Mouse (Mus musculus): Measurements from ENCODE around the gene Clpsl2. TPM values are rescaled to one million over a fixed set of nuclear protein-coding genes. Genes with fewer than 3 reads are reported as not detected.

Clpsl2 gene
- polyA plus RNA-seq, 1 experiment from 2014 or later = not detected

GRCm38 (mm10) chr17:28511616-28512541, 37.3 kb upstream of the Clpsl2 start:
- Histone ChIP-seq H3K9me3 (replicated peaks; ENCODE audit: control insufficient read depth, low read length) (no peaks in the 10 kb centered on the region), H3K4me1 (ENCODE audit: control insufficient read depth, low read depth, low read length) (peaks cover 36% of the 10 kb centered on the region), H3K9ac (ENCODE audit: low read depth, low read length) (0 out of 2 replicates have a peak overlapping the region, but pooled peaks have one; percentile 1), H3K36me3 (ENCODE audit: control insufficient read depth, insufficient read depth) (no peaks in the 10 kb centered on the region), H3K4me3 (ENCODE audit: low read depth, low read length) (no peak overlapping the region), H3K4me2 (ENCODE audit: low read depth, low read length) (no peak overlapping the region), H3K27me3 (ENCODE audit: control insufficient read depth, insufficient read depth, low read depth, low read length) (no peaks in the 10 kb centered on the region), H3K27ac (ENCODE audit: low read length) (peak overlapping the region; percentile 64)
- no peak for ATAC-seq (ENCODE audit: low read depth)
- WGBS (ENCODE audit: insufficient replicate concordance) = 17% methylated on average over 9 of the region's 9 CpGs

GRCm38 (mm10) chr17:28512696-28513095, 36.5 kb upstream of the Clpsl2 start:
- Histone ChIP-seq H3K4me2 (ENCODE audit: low read depth, low read length) (no peak overlapping the region), H3K4me3 (ENCODE audit: low read depth, low read length) (no peak overlapping the region), H3K27me3 (ENCODE audit: control insufficient read depth, insufficient read depth, low read depth, low read length) (peaks cover 4% of the 10 kb centered on the region), H3K27ac (ENCODE audit: low read length) (peak overlapping the region; percentile 64), H3K9me3 (replicated peaks; ENCODE audit: control insufficient read depth, low read length) (no peaks in the 10 kb centered on the region), H3K4me1 (ENCODE audit: control insufficient read depth, low read depth, low read length) (peaks cover 40% of the 10 kb centered on the region), H3K9ac (ENCODE audit: low read depth, low read length) (0 out of 2 replicates have a peak overlapping the region, but pooled peaks have one; percentile 1), H3K36me3 (ENCODE audit: control insufficient read depth, insufficient read depth) (no peaks in the 10 kb centered on the region)
- WGBS (ENCODE audit: insufficient replicate concordance) = 50% methylated on average over 6 of the region's 6 CpGs
- peak; percentile 83 for ATAC-seq (ENCODE audit: low read depth)

- Histone ChIP-seq H3K27ac (ENCODE audit: low read length) (peak overlapping the region; percentile 64), H3K4me1 (ENCODE audit: control insufficient read depth, low read depth, low read length) (peaks cover 40% of the 10 kb centered on the region), H3K9me3 (replicated peaks; ENCODE audit: control insufficient read depth, low read length) (no peaks in the 10 kb centered on the region), H3K4me2 (ENCODE audit: low read depth, low read length) (no peak overlapping the region), H3K4me3 (ENCODE audit: low read depth, low read length) (no peak overlapping the region), H3K27me3 (ENCODE audit: control insufficient read depth, insufficient read depth, low read depth, low read length) (peaks cover 9% of the 10 kb centered on the region), H3K36me3 (ENCODE audit: control insufficient read depth, insufficient read depth) (no peaks in the 10 kb centered on the region), H3K9ac (ENCODE audit: low read depth, low read length) (no peak overlapping the region)
- ATAC-seq (ENCODE audit: low read depth) = no peak
- WGBS (ENCODE audit: insufficient replicate concordance) = 34% methylated on average over 1 of the region's 1 CpGs
Measured at GRCm38 (mm10) chr17:28513337-28513736, 35.9 kb upstream of the Clpsl2 start.

- no peak overlapping the region for H3K4me3 ChIP-seq (ENCODE audit: low read depth, low read length)
- WGBS (ENCODE audit: insufficient replicate concordance) = 23% methylated on average over 7 of the region's 7 CpGs
- no peaks in the 10 kb centered on the region for H3K36me3 ChIP-seq (ENCODE audit: control insufficient read depth, insufficient read depth)
- H3K4me2 ChIP-seq (ENCODE audit: low read depth, low read length) = no peak overlapping the region
- peaks cover 11% of the 10 kb centered on the region for H3K27me3 ChIP-seq (ENCODE audit: control insufficient read depth, insufficient read depth, low read depth, low read length)
- H3K9ac ChIP-seq (ENCODE audit: low read depth, low read length) = no peak overlapping the region
- no peak for ATAC-seq (ENCODE audit: low read depth)
- H3K9me3 ChIP-seq (replicated peaks; ENCODE audit: control insufficient read depth, low read length) = no peaks in the 10 kb centered on the region
- H3K4me1 ChIP-seq (ENCODE audit: control insufficient read depth, low read depth, low read length) = peaks cover 41% of the 10 kb centered on the region
- peak overlapping the region; percentile 64 for H3K27ac ChIP-seq (ENCODE audit: low read length)
Measured at GRCm38 (mm10) chr17:28513844-28514243, 35.4 kb upstream of the Clpsl2 start.

- no peak overlapping the region for H3K4me2 ChIP-seq (ENCODE audit: low read depth, low read length)
- H3K27me3 ChIP-seq (ENCODE audit: control insufficient read depth, insufficient read depth, low read depth, low read length) = peaks cover 11% of the 10 kb centered on the region
- H3K9ac ChIP-seq (ENCODE audit: low read depth, low read length) = no peak overlapping the region
- ATAC-seq (ENCODE audit: low read depth) = no peak
- no peak overlapping the region for H3K27ac ChIP-seq (ENCODE audit: low read length)
- no peaks in the 10 kb centered on the region for H3K36me3 ChIP-seq (ENCODE audit: control insufficient read depth, insufficient read depth)
- H3K9me3 ChIP-seq (replicated peaks; ENCODE audit: control insufficient read depth, low read length) = no peaks in the 10 kb centered on the region
- no peak overlapping the region for H3K4me3 ChIP-seq (ENCODE audit: low read depth, low read length)
- H3K4me1 ChIP-seq (ENCODE audit: control insufficient read depth, low read depth, low read length) = peaks cover 47% of the 10 kb centered on the region
- WGBS (ENCODE audit: insufficient replicate concordance) = 52% methylated on average over 5 of the region's 5 CpGs
Measured at GRCm38 (mm10) chr17:28514555-28514954, 34.7 kb upstream of the Clpsl2 start.

- no peaks in the 10 kb centered on the region for H3K36me3 ChIP-seq (ENCODE audit: control insufficient read depth, insufficient read depth)
- no peak overlapping the region for H3K27ac ChIP-seq (ENCODE audit: low read length)
- WGBS (ENCODE audit: insufficient replicate concordance) = 37% methylated on average over 10 of the region's 10 CpGs
- no peak overlapping the region for H3K9ac ChIP-seq (ENCODE audit: low read depth, low read length)
- H3K4me2 ChIP-seq (ENCODE audit: low read depth, low read length) = no peak overlapping the region
- H3K4me1 ChIP-seq (ENCODE audit: control insufficient read depth, low read depth, low read length) = peaks cover 46% of the 10 kb centered on the region
- H3K4me3 ChIP-seq (ENCODE audit: low read depth, low read length) = no peak overlapping the region
- ATAC-seq (ENCODE audit: low read depth) = no peak
- H3K27me3 ChIP-seq (ENCODE audit: control insufficient read depth, insufficient read depth, low read depth, low read length) = peaks cover 11% of the 10 kb centered on the region
- H3K9me3 ChIP-seq (replicated peaks; ENCODE audit: control insufficient read depth, low read length) = no peaks in the 10 kb centered on the region
Measured at GRCm38 (mm10) chr17:28515431-28516341, 33.5 kb upstream of the Clpsl2 start.

- Histone ChIP-seq H3K4me1 (ENCODE audit: control insufficient read depth, low read depth, low read length) (peaks cover 41% of the 10 kb centered on the region), H3K4me3 (ENCODE audit: low read depth, low read length) (no peak overlapping the region), H3K9ac (ENCODE audit: low read depth, low read length) (no peak overlapping the region), H3K9me3 (replicated peaks; ENCODE audit: control insufficient read depth, low read length) (no peaks in the 10 kb centered on the region), H3K27me3 (ENCODE audit: control insufficient read depth, insufficient read depth, low read depth, low read length) (peaks cover 13% of the 10 kb centered on the region), H3K27ac (ENCODE audit: low read length) (no peak overlapping the region), H3K4me2 (ENCODE audit: low read depth, low read length) (no peak overlapping the region), H3K36me3 (ENCODE audit: control insufficient read depth, insufficient read depth) (no peaks in the 10 kb centered on the region)
- WGBS (ENCODE audit: insufficient replicate concordance) = 30% methylated on average over 4 of the region's 4 CpGs
- no peak for ATAC-seq (ENCODE audit: low read depth)
Measured at GRCm38 (mm10) chr17:28516881-28517280, 32.3 kb upstream of the Clpsl2 start.

GRCm38 (mm10) chr17:28517441-28517955, 31.7 kb upstream of the Clpsl2 start, which contains the start of gene Fkbp5:
Fkbp5 (minus strand) TSS chr17:28517527.
- no peak for ATAC-seq (ENCODE audit: low read depth)
- 14% methylated on average over 16 of the region's 16 CpGs for WGBS (ENCODE audit: insufficient replicate concordance)
- H3K4me3 ChIP-seq (ENCODE audit: low read depth, low read length) = peak within 1 kb of the TSS; percentile 54
- no peaks in the 10 kb centered on the region for H3K36me3 ChIP-seq (ENCODE audit: control insufficient read depth, insufficient read depth)
- peak within 1 kb of the TSS; percentile 80 for H3K27ac ChIP-seq (ENCODE audit: low read length)
- H3K27me3 ChIP-seq (ENCODE audit: control insufficient read depth, insufficient read depth, low read depth, low read length) = peaks cover 19% of the 10 kb centered on the region
- H3K9ac ChIP-seq (ENCODE audit: low read depth, low read length) = peak within 1 kb of the TSS; percentile 61
- H3K4me2 ChIP-seq (ENCODE audit: low read depth, low read length) = peak within 1 kb of the TSS; percentile 68
- peaks cover 40% of the 10 kb centered on the region for H3K4me1 ChIP-seq (ENCODE audit: control insufficient read depth, low read depth, low read length)
- no peaks in the 10 kb centered on the region for H3K9me3 ChIP-seq (replicated peaks; ENCODE audit: control insufficient read depth, low read length)

Measured in liver, embryonic 16.5 days (tissue).